Mouse (Mus musculus): ENCODE data around the gene Kdm2b. TPM values are rescaled to one million over a fixed set of nuclear protein-coding genes. Genes with fewer than 3 reads are reported as not detected.

The Kdm2b gene
- 81.4 and 89.2 TPM in 2 replicates for polyA plus RNA-seq (2015; fragmentation: Nextera tagmentation; extraction: Ambion mirVana)

GRCm38 (mm10) chr5:122989551-122990330 lies at the start of gene Kdm2b:
Kdm2b (minus strand) TSS chr5:122989823.
- 3% methylated on average over 15 of the region's 15 CpGs for WGBS
- H3K36me3 ChIP-seq = no peaks in the 10 kb centered on the region
- H3K27ac ChIP-seq (replicated peaks) = peak within 1 kb of the TSS; percentile 79
- H3K9ac ChIP-seq (replicated peaks) = peak within 1 kb of the TSS; percentile 48
- H3K27me3 ChIP-seq (replicated peaks) = no peaks in the 10 kb centered on the region
- ATAC-seq (ENCODE audit: low FRiP score) = peak; percentile 16; the same call in 1 of the 2 replicates
- peaks cover 55% of the 10 kb centered on the region for H3K4me1 ChIP-seq
- H3K9me3 ChIP-seq (replicated peaks) = no peaks in the 10 kb centered on the region
- peak within 1 kb of the TSS; percentile 74 for H3K4me3 ChIP-seq (replicated peaks)
- peak within 1 kb of the TSS; percentile 96 for H3K4me2 ChIP-seq

GRCm38 (mm10) chr5:123039120-123039752 lies 49.6 kb upstream of the Kdm2b start:
- Histone ChIP-seq H3K4me2 (peak overlapping the region; percentile 57), H3K36me3 (no peaks in the 10 kb centered on the region), H3K27ac (replicated peaks) (no peak overlapping the region), H3K4me3 (replicated peaks) (peak overlapping the region; percentile 21), H3K4me1 (peaks cover 10% of the 10 kb centered on the region; the same call in 1 of the 2 replicates), H3K9me3 (replicated peaks) (no peaks in the 10 kb centered on the region), H3K9ac (replicated peaks) (0 out of 2 replicates have a peak overlapping the region, but pooled peaks have one; percentile 2), H3K27me3 (replicated peaks) (no peaks in the 10 kb centered on the region)
- WGBS = 5% methylated on average over 25 of the region's 25 CpGs
- no peak for ATAC-seq (ENCODE audit: low FRiP score)

GRCm38 (mm10) chr5:123038115-123038514 lies 48.5 kb upstream of the Kdm2b start:
- ATAC-seq (ENCODE audit: low FRiP score) = no peak
- H3K9me3 ChIP-seq (replicated peaks) = no peaks in the 10 kb centered on the region
- no peaks in the 10 kb centered on the region for H3K36me3 ChIP-seq
- H3K27me3 ChIP-seq (replicated peaks) = no peaks in the 10 kb centered on the region
- H3K4me2 ChIP-seq = no peak overlapping the region
- no peak overlapping the region for H3K9ac ChIP-seq (replicated peaks)
- H3K4me1 ChIP-seq = peaks cover 10% of the 10 kb centered on the region; the same call in 1 of the 2 replicates
- no peak overlapping the region for H3K27ac ChIP-seq (replicated peaks)
- no peak overlapping the region for H3K4me3 ChIP-seq (replicated peaks)
- 91% methylated on average over 5 of the region's 5 CpGs for WGBS

- H3K27me3 ChIP-seq (replicated peaks) = no peaks in the 10 kb centered on the region
- ATAC-seq (ENCODE audit: low FRiP score) = no peak
Observed at GRCm38 (mm10) chr5:123035564-123035963, 45.9 kb upstream of the Kdm2b start.

GRCm38 (mm10) chr5:123035089-123035488 lies 45.5 kb upstream of the Kdm2b start:
- H3K27me3 ChIP-seq (replicated peaks) = no peaks in the 10 kb centered on the region
- ATAC-seq (ENCODE audit: low FRiP score) = no peak
- H3K36me3 ChIP-seq = no peaks in the 10 kb centered on the region
- H3K4me2 ChIP-seq = no peak overlapping the region
- no peak overlapping the region for H3K27ac ChIP-seq (replicated peaks)
- no peaks in the 10 kb centered on the region for H3K9me3 ChIP-seq (replicated peaks)
- no peak overlapping the region for H3K4me3 ChIP-seq (replicated peaks)
- H3K4me1 ChIP-seq = peaks cover 10% of the 10 kb centered on the region; the same call in 1 of the 2 replicates
- WGBS = 80% methylated on average over 4 of the region's 4 CpGs
- H3K9ac ChIP-seq (replicated peaks) = no peak overlapping the region

More at GRCm38 (mm10) chr5:123035564-123035963, 45.9 kb upstream of the Kdm2b start:
- Histone ChIP-seq H3K4me3 (replicated peaks) (no peak overlapping the region), H3K4me1 (peaks cover 10% of the 10 kb centered on the region; the same call in 1 of the 2 replicates), H3K4me2 (no peak overlapping the region), H3K9me3 (replicated peaks) (no peaks in the 10 kb centered on the region), H3K36me3 (no peaks in the 10 kb centered on the region), H3K9ac (replicated peaks) (no peak overlapping the region), H3K27ac (replicated peaks) (no peak overlapping the region)
- WGBS = 29% methylated on average over 6 of the region's 6 CpGs

GRCm38 (mm10) chr5:123033646-123034160 lies 44.1 kb upstream of the Kdm2b start:
- H3K27ac ChIP-seq (replicated peaks) = no peak overlapping the region
- 80% methylated on average over 7 of the region's 7 CpGs for WGBS
- no peak overlapping the region for H3K4me2 ChIP-seq
- no peak overlapping the region for H3K4me3 ChIP-seq (replicated peaks)
- H3K9ac ChIP-seq (replicated peaks) = no peak overlapping the region
- ATAC-seq (ENCODE audit: low FRiP score) = no peak
- H3K27me3 ChIP-seq (replicated peaks) = no peaks in the 10 kb centered on the region
- H3K36me3 ChIP-seq = peaks cover 10% of the 10 kb centered on the region
- no peaks in the 10 kb centered on the region for H3K9me3 ChIP-seq (replicated peaks)
- H3K4me1 ChIP-seq = 0 out of 2 replicates have a peak, but pooled peaks cover under 1% of the 10 kb centered on the region

- H3K27ac ChIP-seq (replicated peaks) = no peak overlapping the region
- H3K27me3 ChIP-seq (replicated peaks) = no peaks in the 10 kb centered on the region
- peaks cover 7% of the 10 kb centered on the region for H3K4me1 ChIP-seq
- no peak for ATAC-seq (ENCODE audit: low FRiP score)
- peaks cover 10% of the 10 kb centered on the region for H3K36me3 ChIP-seq
- no peak overlapping the region for H3K4me2 ChIP-seq
- WGBS = 96% methylated on average over 3 of the region's 3 CpGs
- H3K9me3 ChIP-seq (replicated peaks) = no peaks in the 10 kb centered on the region
- no peak overlapping the region for H3K4me3 ChIP-seq (replicated peaks)
- no peak overlapping the region for H3K9ac ChIP-seq (replicated peaks)
Observed at GRCm38 (mm10) chr5:123031312-123031711, 41.7 kb upstream of the Kdm2b start.

- H3K4me1 ChIP-seq = peaks cover 7% of the 10 kb centered on the region
- 91% methylated on average over 7 of the region's 7 CpGs for WGBS
- H3K9ac ChIP-seq (replicated peaks) = no peak overlapping the region
- H3K4me2 ChIP-seq = no peak overlapping the region
- H3K9me3 ChIP-seq (replicated peaks) = no peaks in the 10 kb centered on the region
- H3K36me3 ChIP-seq = peaks cover 10% of the 10 kb centered on the region
- no peaks in the 10 kb centered on the region for H3K27me3 ChIP-seq (replicated peaks)
- no peak overlapping the region for H3K4me3 ChIP-seq (replicated peaks)
- 0 out of 2 replicates have a peak overlapping the region, but pooled peaks have one; percentile 3 for H3K27ac ChIP-seq (replicated peaks)
- no peak for ATAC-seq (ENCODE audit: low FRiP score)
Observed at GRCm38 (mm10) chr5:123029729-123030128, 40.1 kb upstream of the Kdm2b start.

GRCm38 (mm10) chr5:123027436-123027835 lies 37.8 kb upstream of the Kdm2b start:
- Histone ChIP-seq H3K27ac (replicated peaks) (no peak overlapping the region; the same call in 1 of the 2 replicates), H3K9ac (replicated peaks) (no peak overlapping the region), H3K27me3 (replicated peaks) (no peaks in the 10 kb centered on the region), H3K4me2 (no peak overlapping the region), H3K9me3 (replicated peaks) (no peaks in the 10 kb centered on the region), H3K4me3 (replicated peaks) (no peak overlapping the region), H3K4me1 (peaks cover 7% of the 10 kb centered on the region), H3K36me3 (peaks cover 10% of the 10 kb centered on the region)
- ATAC-seq (ENCODE audit: low FRiP score) = no peak
- 70% methylated on average over 6 of the region's 6 CpGs for WGBS

- H3K9ac ChIP-seq (replicated peaks) = no peak overlapping the region
- no peak overlapping the region for H3K27ac ChIP-seq (replicated peaks)
- H3K4me2 ChIP-seq = no peak overlapping the region
- no peaks in the 10 kb centered on the region for H3K27me3 ChIP-seq (replicated peaks)
- 68% methylated on average over 6 of the region's 6 CpGs for WGBS
- peaks cover 7% of the 10 kb centered on the region for H3K4me1 ChIP-seq
- ATAC-seq (ENCODE audit: low FRiP score) = no peak
- no peak overlapping the region for H3K4me3 ChIP-seq (replicated peaks)
- H3K36me3 ChIP-seq = peaks cover 10% of the 10 kb centered on the region
- no peaks in the 10 kb centered on the region for H3K9me3 ChIP-seq (replicated peaks)
Observed at GRCm38 (mm10) chr5:123026414-123026813, 36.8 kb upstream of the Kdm2b start.

- Histone ChIP-seq H3K4me1 (peaks cover 7% of the 10 kb centered on the region), H3K36me3 (peaks cover 10% of the 10 kb centered on the region), H3K27ac (replicated peaks) (no peak overlapping the region), H3K9ac (replicated peaks) (no peak overlapping the region), H3K4me3 (replicated peaks) (no peak overlapping the region), H3K9me3 (replicated peaks) (no peaks in the 10 kb centered on the region), H3K27me3 (replicated peaks) (no peaks in the 10 kb centered on the region), H3K4me2 (no peak overlapping the region)
- WGBS = 60% methylated on average over 9 of the region's 9 CpGs
- ATAC-seq (ENCODE audit: low FRiP score) = no peak
Observed at GRCm38 (mm10) chr5:123024965-123025573, 35.4 kb upstream of the Kdm2b start.
